9 mouse cellular contexts compared by ENCODE assay signal in the genomic region with DNA sequence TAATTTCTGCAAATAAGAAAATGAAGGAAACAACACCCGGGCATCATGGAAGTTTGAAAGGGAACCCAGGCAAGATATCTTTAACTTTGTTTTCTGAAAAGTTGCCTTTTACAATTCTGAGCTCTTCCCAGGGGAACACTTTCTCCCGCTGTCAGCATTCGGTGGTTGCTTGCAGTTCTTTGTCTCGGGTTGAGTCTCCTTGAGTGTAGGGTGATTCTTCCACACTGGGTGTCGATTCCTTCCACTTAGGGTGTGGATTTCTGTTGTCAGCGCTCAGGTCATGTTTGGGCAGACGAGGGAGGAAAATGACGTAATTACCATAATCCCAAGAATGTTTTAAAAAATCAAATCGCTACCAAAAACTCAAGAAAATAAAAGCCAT.
A peak's percentile ranks its signal among the peaks of the same experiment; 100 is the strongest.
DNase-seq lines count a peak whose midpoint lies in the region; ATAC-seq and TF ChIP-seq lines count a peak whose summit lies in the region.
"Had no signal": no experiment of that assay in that cellular context is flagged by ENCODE, and none has a peak within 500 bp of the region (broad histone marks: within the 10 kb centered on the region; RNA-seq: fewer than 3 reads in every experiment).

No protein-coding gene starts in this region.

- 34% methylated on average over 9 of the region's 9 CpGs for WGBS in heart, embryonic 12.5 days
- 42% methylated on average over 9 of the region's 9 CpGs for WGBS in forebrain, embryonic 16.5 days
- 15% methylated on average over 9 of the region's 9 CpGs for WGBS in limb, embryonic 13.5 days

- H3K36me3 ChIP-seq in heart, embryonic 12.5 days: no peaks in the 10 kb centered on the region
- H3K36me3 ChIP-seq in CH12.LX (replicated peaks in 1 of 2; ENCODE audit: control insufficient read depth in 1 of 2, insufficient read depth in 1 of 2, low read length in 1 of 2): no peaks in the 10 kb centered on the region
- H3K36me3 ChIP-seq in forebrain, embryonic 16.5 days (ENCODE audit: control insufficient read depth, insufficient read depth): no peaks in the 10 kb centered on the region
- no peaks in the 10 kb centered on the region for H3K36me3 ChIP-seq in limb, embryonic 13.5 days

- in situ Hi-C loops in CH12.LX (cut with MboI; ENCODE audit: low pct_ligation_motif_present, low pct_unique_long_range_greater_than_20kb, low sequenced_read_pairs): no loop called here

- no peak overlapping the region for H3K9ac ChIP-seq in heart, embryonic 12.5 days
- H3K9ac ChIP-seq in CH12.LX (ENCODE audit: insufficient read depth, low read depth): peak overlapping the region; percentile 18; the same call in 1 of the 2 replicates
- no peak overlapping the region for H3K9ac ChIP-seq in forebrain, embryonic 16.5 days (replicated peaks; ENCODE audit: low read depth, low read length)
- peak overlapping the region; percentile 51; the same call in 1 of the 2 replicates for H3K9ac ChIP-seq in limb, embryonic 13.5 days

- H3K4me2 ChIP-seq in heart, embryonic 12.5 days: peak overlapping the region; percentile 60
- H3K4me2 ChIP-seq in CH12.LX (ENCODE audit: insufficient read depth, low read depth, poor library complexity, severe bottlenecking): peak overlapping the region; percentile 75
- H3K4me2 ChIP-seq in forebrain, embryonic 16.5 days (ENCODE audit: low read length): no peak overlapping the region
- peak overlapping the region; percentile 60 for H3K4me2 ChIP-seq in limb, embryonic 13.5 days (replicated peaks)

- no peak for TF ChIP-seq CTCF in CH12.LX (conservative IDR thresholded peaks at IDR 0.05 in 1 of 2, IDR thresholded peaks at IDR 0.05 in 1 of 2; ENCODE audit: low read depth in 2 of 2, low read length in 2 of 2)
- TF ChIP-seq CTCF in left cerebral cortex, adult 2 months (IDR thresholded peaks at IDR 0.05): no peak

- no peak for ATAC-seq in heart, embryonic 12.5 days (ENCODE audit: insufficient number of reproducible peaks, low FRiP score)
- ATAC-seq in forebrain, embryonic 16.5 days: peak; percentile 34; the same call in 1 of the 2 replicates
- peak; percentile 62; the same call in 1 of the 2 replicates for ATAC-seq in limb, embryonic 13.5 days (ENCODE audit: low FRiP score, low read depth)

- no peak for DNase-seq in heart, postnatal 36 days
- DNase-seq in CH12.LX (ENCODE audit: extremely low read depth) (no peak), MN1 (ENCODE audit: low spot score) (no peak)
- no peak for DNase-seq in left cerebral cortex, adult 2 months (ENCODE audit: extremely low spot score in 1 of 2, low spot score in 2 of 2)
- no peak for DNase-seq in adrenal gland, postnatal 10 days
- DNase-seq: cerebellum, adult 2 months had no signal

- dilution Hi-C loops in CH12.LX (cut with MboI; ENCODE audit: extremely low pct_ligation_motif_present, extremely low pct_unique_long_range_greater_than_20kb, low sequenced_read_pairs): no loop called here

- H3K27ac ChIP-seq in heart, embryonic 12.5 days (ENCODE audit: poor library complexity, severe bottlenecking): no peak overlapping the region
- H3K27ac ChIP-seq in CH12.LX (ENCODE audit: insufficient read depth, low read depth): no peak overlapping the region
- no peak overlapping the region for H3K27ac ChIP-seq in forebrain, embryonic 16.5 days (ENCODE audit: low read length)
- no peak overlapping the region for H3K27ac ChIP-seq in limb, embryonic 13.5 days
- H3K27ac ChIP-seq in left cerebral cortex, adult 2 months: no peak overlapping the region

- no peak for TF ChIP-seq RAD21 in CH12.LX (IDR thresholded peaks at IDR 0.05; ENCODE audit: low read depth, low read length)

- no peaks in the 10 kb centered on the region for H3K9me3 ChIP-seq in heart, embryonic 12.5 days (replicated peaks)
- no peaks in the 10 kb centered on the region for H3K9me3 ChIP-seq in CH12.LX (replicated peaks; ENCODE audit: low read length)
- no peaks in the 10 kb centered on the region for H3K9me3 ChIP-seq in forebrain, embryonic 16.5 days (ENCODE audit: control insufficient read depth, low read length)
- H3K9me3 ChIP-seq in limb, embryonic 13.5 days: no peaks in the 10 kb centered on the region

- no peaks in the 10 kb centered on the region for H3K79me2 ChIP-seq in CH12.LX (replicated peaks; ENCODE audit: control insufficient read depth, extremely low read depth, insufficient read depth, poor library complexity, severe bottlenecking)

- no peaks in the 10 kb centered on the region for H3K4me1 ChIP-seq in heart, embryonic 12.5 days (replicated peaks)
- H3K4me1 ChIP-seq in CH12.LX (ENCODE audit: control insufficient read depth in 1 of 2, insufficient read depth in 2 of 2): peaks cover 5 to 13% of the 10 kb centered on the region in 2 experiments
- peaks cover 3% of the 10 kb centered on the region; the same call in 1 of the 2 replicates for H3K4me1 ChIP-seq in forebrain, embryonic 16.5 days (replicated peaks; ENCODE audit: control insufficient read depth, insufficient read depth, low read length)
- peaks cover 5% of the 10 kb centered on the region; the same call in 1 of the 2 replicates for H3K4me1 ChIP-seq in limb, embryonic 13.5 days

- TF ChIP-seq EP300 in CH12.LX (IDR thresholded peaks at IDR 0.05; ENCODE audit: low read length): no peak

- H3K4me3 ChIP-seq in heart, embryonic 12.5 days: 0 out of 2 replicates have a peak overlapping the region, but pooled peaks have one; percentile 17
- H3K4me3 ChIP-seq in CH12.LX (replicated peaks in 1 of 3; ENCODE audit: low read depth in 2 of 3, low read length in 2 of 3, poor library complexity in 1 of 3): peak overlapping the region in 2 of 3 experiments; percentile 2 to 39
- no peak overlapping the region for H3K4me3 ChIP-seq in forebrain, embryonic 16.5 days (replicated peaks; ENCODE audit: low read length)
- H3K4me3 ChIP-seq in limb, embryonic 13.5 days: peak overlapping the region; percentile 38
- no peak overlapping the region for H3K4me3 ChIP-seq in left cerebral cortex, adult 2 months

- intact Hi-C loops in heart, postnatal 36 days (cut with DNase I): no loop called here
- intact Hi-C loops in left cerebral cortex, adult 2 months (cut with DNase I): loop anchor here (1.0 kb wide), 1 partner anchor 754 kb away; no protein-coding TSS in a partner anchor

- H3K27me3 ChIP-seq in heart, embryonic 12.5 days (replicated peaks): no peaks in the 10 kb centered on the region
- no peaks in the 10 kb centered on the region for H3K27me3 ChIP-seq in CH12.LX (replicated peaks)
- H3K27me3 ChIP-seq in forebrain, embryonic 16.5 days (replicated peaks; ENCODE audit: control insufficient read depth, insufficient read depth, low read length): no peaks in the 10 kb centered on the region
- no peaks in the 10 kb centered on the region for H3K27me3 ChIP-seq in limb, embryonic 13.5 days

- no peak for TF ChIP-seq POLR2A in CH12.LX (IDR thresholded peaks at IDR 0.05; ENCODE audit: low read depth, low read length)

TF ChIP-seq in CH12.LX, 34 proteins besides CTCF, POLR2A, EP300 and RAD21:
- TF ChIP-seq USF2 (conservative IDR thresholded peaks at IDR 0.05; ENCODE audit: low read depth, low read length) (no peak), CHD1 (IDR thresholded peaks at IDR 0.05; ENCODE audit: low read depth, low read length) (0 out of 2 replicates have a peak, but pooled peaks have one; percentile 1), MAFK (IDR thresholded peaks at IDR 0.05; ENCODE audit: insufficient replicate concordance, low read length) (no peak), MAZ (IDR thresholded peaks at IDR 0.05; ENCODE audit: low read depth, low read length) (no peak)

Comparison
In these comparisons a context has a peak if more than half of its experiments do, and no peak if none do; other contexts are left out.
1. H3K4me3 ChIP-seq: peak in heart, embryonic 12.5 days (single experiment), CH12.LX (2 of 3) and limb, embryonic 13.5 days (single experiment); none in forebrain, embryonic 16.5 days (single experiment) and left cerebral cortex, adult 2 months (single experiment).
2. H3K9ac ChIP-seq: peak in CH12.LX (single experiment) and limb, embryonic 13.5 days (single experiment); none in heart, embryonic 12.5 days (single experiment) and forebrain, embryonic 16.5 days (single experiment).